Mouse (Mus musculus): ENCODE results near the gene Zfp553. TPM values are rescaled to one million over a fixed set of nuclear protein-coding genes. Genes with fewer than 3 reads are reported as not detected.
A peak's percentile ranks its signal among the peaks of the same experiment; 100 is the strongest.

Zfp553 gene
- polyA plus RNA-seq, 1 experiment from 2014 or later = 18.5 TPM

GRCm38 (mm10) chr7:127224616-127225015 lies 8.2 kb upstream of the Zfp553 start:
- DNase-seq (ENCODE audit: low spot score) (no peak), ATAC-seq (replicated peaks; ENCODE audit: low FRiP score, low TSS enrichment, low read depth) (no peak)
- Histone ChIP-seq H3K4me1 (replicated peaks; ENCODE audit: control insufficient read depth, insufficient read depth, low read length) (no peaks in the 10 kb centered on the region), H3K4me3 (ENCODE audit: low read depth, low read length) (no peak overlapping the region), H3K9me3 (ENCODE audit: control insufficient read depth, low read length) (no peaks in the 10 kb centered on the region), H3K9ac (ENCODE audit: low read length) (no peak overlapping the region), H3K27me3 (replicated peaks; ENCODE audit: control insufficient read depth, insufficient read depth, low read length) (no peaks in the 10 kb centered on the region), H3K27ac (ENCODE audit: low read depth) (no peak overlapping the region), H3K36me3 (ENCODE audit: control insufficient read depth, insufficient read depth, low read length) (peaks cover 6% of the 10 kb centered on the region; the same call in 1 of the 2 replicates), H3K4me2 (ENCODE audit: low read length) (no peak overlapping the region)
- 93% methylated on average over 6 of the region's 6 CpGs for WGBS

DNA sequence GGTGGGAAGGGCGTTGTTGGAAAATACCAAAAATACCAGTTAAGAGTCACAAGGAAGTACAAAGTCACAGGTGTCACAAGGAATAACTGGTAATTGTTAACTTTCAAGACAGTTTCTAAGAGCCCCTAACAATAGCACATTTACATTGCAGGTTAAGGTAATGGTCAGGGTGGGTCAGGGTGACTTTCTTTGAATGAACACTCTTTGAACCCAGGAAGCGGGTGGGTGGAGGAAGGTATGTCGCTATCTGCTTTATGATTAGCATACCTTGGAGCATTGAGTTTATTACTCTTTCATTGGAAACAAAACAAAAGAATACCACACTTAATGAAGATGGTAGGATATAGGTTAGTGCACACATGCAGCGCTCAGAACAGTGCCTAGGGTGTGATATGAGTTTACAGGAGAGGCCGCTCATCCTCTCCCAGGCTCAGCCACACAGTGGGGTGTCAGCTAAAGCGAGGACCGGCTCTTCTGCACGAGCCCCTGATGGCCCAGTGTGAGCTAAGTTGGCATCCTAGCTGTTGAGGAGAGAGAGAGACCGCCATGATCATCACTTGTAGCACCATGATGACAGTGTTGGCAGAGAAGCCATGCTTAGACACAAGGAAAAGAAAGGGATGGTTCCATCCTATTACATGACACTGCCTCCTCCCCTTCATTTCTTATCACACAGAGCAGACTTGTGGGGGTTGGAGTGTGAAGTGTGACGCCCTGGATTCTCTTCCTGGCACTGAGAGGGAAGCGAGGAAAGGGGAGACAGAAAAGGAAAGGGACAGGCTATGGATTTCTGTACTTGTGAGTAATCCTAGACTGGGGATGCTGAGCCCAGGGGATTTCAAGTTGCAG lies 7.5 kb upstream of the Zfp553 start:
- Histone ChIP-seq H3K4me1 (replicated peaks; ENCODE audit: control insufficient read depth, insufficient read depth, low read length) (no peaks in the 10 kb centered on the region), H3K27me3 (replicated peaks; ENCODE audit: control insufficient read depth, insufficient read depth, low read length) (no peaks in the 10 kb centered on the region), H3K4me3 (ENCODE audit: low read depth, low read length) (no peak overlapping the region), H3K4me2 (ENCODE audit: low read length) (no peak overlapping the region), H3K9me3 (ENCODE audit: control insufficient read depth, low read length) (no peaks in the 10 kb centered on the region), H3K9ac (ENCODE audit: low read length) (no peak overlapping the region), H3K36me3 (ENCODE audit: control insufficient read depth, insufficient read depth, low read length) (peaks cover 7% of the 10 kb centered on the region; the same call in 1 of the 2 replicates), H3K27ac (ENCODE audit: low read depth) (no peak overlapping the region)
- DNase-seq (ENCODE audit: low spot score) = no peak
- ATAC-seq (replicated peaks; ENCODE audit: low FRiP score, low TSS enrichment, low read depth) = no peak
- 75% methylated on average over 11 of the region's 11 CpGs for WGBS

DNA sequence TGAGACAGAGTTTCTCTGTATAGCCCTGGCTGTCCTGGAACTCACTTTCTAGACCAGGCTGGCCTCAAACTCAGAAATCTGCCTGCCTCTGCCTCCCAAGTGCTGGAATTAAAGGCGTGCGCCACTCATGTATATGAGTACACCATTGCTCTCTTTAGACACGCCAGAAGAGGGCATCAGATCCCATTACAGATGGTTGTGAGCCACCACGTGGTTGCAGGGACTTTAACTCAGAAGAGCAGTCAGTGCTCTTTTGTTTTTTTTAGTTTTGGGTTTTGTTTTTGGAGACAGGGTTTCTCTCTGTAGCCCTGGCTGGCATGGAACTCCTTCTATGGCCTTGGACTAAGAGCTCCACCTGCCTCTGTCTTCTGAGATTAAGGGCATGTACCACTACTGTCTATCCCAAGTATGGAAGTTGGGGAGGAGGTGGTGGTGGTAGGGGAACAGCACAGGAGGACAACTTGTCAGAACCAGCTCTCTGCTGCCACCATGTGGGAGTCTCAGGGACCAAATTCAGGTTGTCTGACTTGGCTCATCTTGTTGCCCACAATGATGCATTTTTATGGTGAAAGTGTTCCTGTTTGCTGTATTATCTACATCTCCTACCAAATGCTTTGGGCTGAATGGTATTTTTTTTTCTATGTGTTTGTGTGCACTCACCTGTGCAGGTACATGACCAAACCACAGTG lies 4.1 kb upstream of the Zfp553 start:
- WGBS = 69% methylated on average over 4 of the region's 4 CpGs
- Histone ChIP-seq H3K27ac (ENCODE audit: low read depth) (no peak overlapping the region), H3K4me1 (replicated peaks; ENCODE audit: control insufficient read depth, insufficient read depth, low read length) (peaks cover 11% of the 10 kb centered on the region), H3K27me3 (replicated peaks; ENCODE audit: control insufficient read depth, insufficient read depth, low read length) (no peaks in the 10 kb centered on the region), H3K4me2 (ENCODE audit: low read length) (no peak overlapping the region), H3K4me3 (ENCODE audit: low read depth, low read length) (no peak overlapping the region), H3K36me3 (ENCODE audit: control insufficient read depth, insufficient read depth, low read length) (peaks cover 14% of the 10 kb centered on the region; the same call in 1 of the 2 replicates), H3K9me3 (ENCODE audit: control insufficient read depth, low read length) (no peaks in the 10 kb centered on the region), H3K9ac (ENCODE audit: low read length) (no peak overlapping the region)
- DNase-seq (ENCODE audit: low spot score) (peak; percentile 87), ATAC-seq (replicated peaks; ENCODE audit: low FRiP score, low TSS enrichment, low read depth) (no peak)

GRCm38 (mm10) chr7:127231376-127231775 lies 1.5 kb upstream of the Zfp553 start:
- H3K9ac ChIP-seq (ENCODE audit: low read length) = peak overlapping the region; percentile 90
- peak overlapping the region; percentile 78 for H3K4me3 ChIP-seq (ENCODE audit: low read depth, low read length)
- no peak overlapping the region for H3K27ac ChIP-seq (ENCODE audit: low read depth)
- peaks cover 18% of the 10 kb centered on the region for H3K4me1 ChIP-seq (replicated peaks; ENCODE audit: control insufficient read depth, insufficient read depth, low read length)
- H3K4me2 ChIP-seq (ENCODE audit: low read length) = peak overlapping the region; percentile 85
- WGBS = 51% methylated on average over 3 of the region's 3 CpGs
- ATAC-seq (replicated peaks; ENCODE audit: low FRiP score, low TSS enrichment, low read depth) (no peak), DNase-seq (ENCODE audit: low spot score) (no peak)
- H3K9me3 ChIP-seq (ENCODE audit: control insufficient read depth, low read length) = no peaks in the 10 kb centered on the region
- no peaks in the 10 kb centered on the region for H3K27me3 ChIP-seq (replicated peaks; ENCODE audit: control insufficient read depth, insufficient read depth, low read length)
- peaks cover 30% of the 10 kb centered on the region for H3K36me3 ChIP-seq (ENCODE audit: control insufficient read depth, insufficient read depth, low read length)

- ATAC-seq (replicated peaks; ENCODE audit: low FRiP score, low TSS enrichment, low read depth) (no peak), DNase-seq (ENCODE audit: low spot score) (no peak)
- Histone ChIP-seq H3K4me3 (ENCODE audit: low read depth, low read length) (peak overlapping the region; percentile 78), H3K4me1 (replicated peaks; ENCODE audit: control insufficient read depth, insufficient read depth, low read length) (peaks cover 18% of the 10 kb centered on the region), H3K27me3 (replicated peaks; ENCODE audit: control insufficient read depth, insufficient read depth, low read length) (no peaks in the 10 kb centered on the region), H3K4me2 (ENCODE audit: low read length) (peak overlapping the region; percentile 85), H3K9me3 (ENCODE audit: control insufficient read depth, low read length) (no peaks in the 10 kb centered on the region), H3K27ac (ENCODE audit: low read depth) (peak overlapping the region; percentile 98), H3K36me3 (ENCODE audit: control insufficient read depth, insufficient read depth, low read length) (peaks cover 37% of the 10 kb centered on the region), H3K9ac (ENCODE audit: low read length) (peak overlapping the region; percentile 90)
- 8% methylated on average over 20 of the region's 20 CpGs for whole genome bisulfite sequencing
Observed at GRCm38 (mm10) chr7:127231826-127232621, 837 bp upstream of the Zfp553 start.

GRCm38 (mm10) chr7:127233368-127233749 lies 498 bp downstream of the Zfp553 start:
- peak; percentile 62 for ATAC-seq (replicated peaks; ENCODE audit: low FRiP score, low TSS enrichment, low read depth)
- Histone ChIP-seq H3K27ac (ENCODE audit: low read depth) (peak overlapping the region; percentile 98), H3K36me3 (ENCODE audit: control insufficient read depth, insufficient read depth, low read length) (peaks cover 50% of the 10 kb centered on the region), H3K27me3 (replicated peaks; ENCODE audit: control insufficient read depth, insufficient read depth, low read length) (no peaks in the 10 kb centered on the region), H3K4me3 (ENCODE audit: low read depth, low read length) (peak overlapping the region; percentile 78), H3K9ac (ENCODE audit: low read length) (peak overlapping the region; percentile 90), H3K4me2 (ENCODE audit: low read length) (peak overlapping the region; percentile 85), H3K9me3 (ENCODE audit: control insufficient read depth, low read length) (no peaks in the 10 kb centered on the region), H3K4me1 (replicated peaks; ENCODE audit: control insufficient read depth, insufficient read depth, low read length) (peaks cover 18% of the 10 kb centered on the region)
- under 1% methylated on average over 26 of the region's 27 CpGs for WGBS
- no peak for DNase-seq (ENCODE audit: low spot score)

DNA sequence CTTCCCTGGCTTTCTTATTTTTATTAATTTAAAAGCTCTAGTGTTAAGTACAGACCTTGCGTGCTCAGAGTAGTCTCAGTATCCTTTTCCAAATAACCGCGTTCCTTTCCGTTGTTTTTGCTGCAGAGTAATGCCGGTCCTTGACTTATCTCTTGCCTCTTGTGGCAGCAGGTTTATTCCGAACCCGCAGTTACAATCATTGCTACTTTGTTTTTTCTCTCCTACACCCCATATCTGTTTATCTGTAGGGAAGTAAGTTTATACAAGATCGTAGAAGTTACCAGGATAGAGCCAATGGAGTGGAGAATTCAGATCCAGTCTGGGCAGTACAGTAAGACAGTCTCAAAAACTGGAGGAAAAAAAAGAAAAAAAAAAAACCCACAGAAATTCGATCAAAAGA lies 904 bp downstream of the Zfp553 start:
- Histone ChIP-seq H3K4me3 (ENCODE audit: low read depth, low read length) (peak overlapping the region; percentile 78), H3K36me3 (ENCODE audit: control insufficient read depth, insufficient read depth, low read length) (peaks cover 54% of the 10 kb centered on the region), H3K9ac (ENCODE audit: low read length) (peak overlapping the region; percentile 90)

GRCm38 (mm10) chr7:127234777-127235176 lies 1.9 kb downstream of the Zfp553 start:
- H3K36me3 ChIP-seq (ENCODE audit: control insufficient read depth, insufficient read depth, low read length) = peaks cover 53% of the 10 kb centered on the region
- ATAC-seq (replicated peaks; ENCODE audit: low FRiP score, low TSS enrichment, low read depth) = no peak
- H3K9me3 ChIP-seq (ENCODE audit: control insufficient read depth, low read length) = no peaks in the 10 kb centered on the region
- H3K4me1 ChIP-seq (replicated peaks; ENCODE audit: control insufficient read depth, insufficient read depth, low read length) = peaks cover 18% of the 10 kb centered on the region
- H3K4me3 ChIP-seq (ENCODE audit: low read depth, low read length) = no peak overlapping the region
- no peak overlapping the region for H3K9ac ChIP-seq (ENCODE audit: low read length)
- H3K27me3 ChIP-seq (replicated peaks; ENCODE audit: control insufficient read depth, insufficient read depth, low read length) = no peaks in the 10 kb centered on the region
- 97% methylated on average over 2 of the region's 2 CpGs for WGBS
- peak overlapping the region; percentile 85 for H3K4me2 ChIP-seq (ENCODE audit: low read length)
- DNase-seq (ENCODE audit: low spot score) = no peak
- no peak overlapping the region for H3K27ac ChIP-seq (ENCODE audit: low read depth)

More for the DNA sequence above, 904 bp downstream of the Zfp553 start:
- Histone ChIP-seq H3K27me3 (replicated peaks; ENCODE audit: control insufficient read depth, insufficient read depth, low read length) (no peaks in the 10 kb centered on the region), H3K9me3 (ENCODE audit: control insufficient read depth, low read length) (no peaks in the 10 kb centered on the region), H3K4me2 (ENCODE audit: low read length) (peak overlapping the region; percentile 85), H3K4me1 (replicated peaks; ENCODE audit: control insufficient read depth, insufficient read depth, low read length) (peaks cover 18% of the 10 kb centered on the region), H3K27ac (ENCODE audit: low read depth) (peak overlapping the region; percentile 98; the same call in 1 of the 2 replicates)
- 2% methylated on average over 9 of the region's 9 CpGs for WGBS
- no peak for DNase-seq (ENCODE audit: low spot score)
- ATAC-seq (replicated peaks; ENCODE audit: low FRiP score, low TSS enrichment, low read depth) = no peak
